Mouse (Mus musculus) intestine, postnatal 0 days (tissue): ENCODE measurements around the gene Stox2. TPM values are rescaled to one million over a fixed set of nuclear protein-coding genes. Genes with fewer than 3 reads are reported as not detected.

Experiments used
- ATAC-seq: fragments of 200-750 bp; cut with Nextera tagmentation; 2 replicates; pipeline ENCODE4 v1.8.0; 2017; ENCODE audit warnings: mild to moderate bottlenecking, moderate TSS enrichment, moderate library complexity
- H3K27ac ChIP-seq: fragments of 300-500 bp; sonication (generic); 2 replicates; pipeline ENCODE4 v1.5.1; 2014; ENCODE audit warnings: mild to moderate bottlenecking, low read depth, low read length, moderate library complexity
- H3K27me3 ChIP-seq: fragments of 300-500 bp; sonication (generic); replicated peaks from 2 replicates; pipeline ENCODE4 v1.6.1; 2014; ENCODE audit warnings: low read length, mixed read lengths; ENCODE audit not compliant: control insufficient read depth, insufficient read depth
- H3K36me3 ChIP-seq: fragments of 300-500 bp; sonication (generic); 2 replicates; pipeline ENCODE4 v1.6.1; 2014; ENCODE audit warnings: mild to moderate bottlenecking, moderate library complexity; ENCODE audit not compliant: control insufficient read depth, insufficient read depth
- H3K4me1 ChIP-seq: fragments of 300-500 bp; sonication (generic); replicated peaks from 2 replicates; pipeline ENCODE4 v1.6.1; 2014; ENCODE audit warnings: antibody characterized with exemption, low read length, mixed read lengths; ENCODE audit not compliant: control insufficient read depth, insufficient read depth
- H3K4me2 ChIP-seq: fragments of 300-500 bp; sonication (generic); replicated peaks from 2 replicates; pipeline ENCODE4 v1.6.1; 2014; ENCODE audit warnings: low read depth, mild to moderate bottlenecking, moderate library complexity
- H3K4me3 ChIP-seq: fragments of 300-500 bp; sonication (generic); 2 replicates; pipeline ENCODE4 v1.5.1; 2014; ENCODE audit warnings: low read depth, low read length
- H3K9ac ChIP-seq: fragments of 300-500 bp; sonication (generic); 2 replicates; pipeline ENCODE4 v1.6.1; 2014; ENCODE audit warnings: mild to moderate bottlenecking, low read depth, low read length
- H3K9me3 ChIP-seq: fragments of 300-500 bp; sonication (generic); 2 replicates; pipeline ENCODE4 v1.6.1; 2016; ENCODE audit warnings: mixed run types; ENCODE audit not compliant: control insufficient read depth
- CTCF ChIP-seq: sonication (generic); IDR thresholded peaks from 2 replicates; pipeline ENCODE4 v1.5.1; 2016; ENCODE audit warnings: low read depth, mild to moderate bottlenecking, control low read depth, antibody characterized with exemption, moderate library complexity
- WGBS: fragments of 180-500 bp; shearing (Covaris S2); extraction: QIAGEN DNeasy Blood & Tissue Kit; methylation state at CpG from one replicate; pipeline ENCODE4 v1.1.7; 2014; 5-methylcytosine and 5-hydroxymethylcytosine counted together
- polyA plus RNA-seq: library from polyadenylated mRNA; unstranded; fragments of >200 nt; fragmentation: Nextera tagmentation; extraction: Ambion mirVana; gene quantifications from 2 replicates; pipeline ENCODE4 v1.2.1, GENCODE M21; 2015

Stox2 gene
- polyA plus RNA-seq, 1 experiment from 2014 or later, result 3.2 TPM

GRCm38 (mm10) chr8:47245116-47245515 is 201.0 kb downstream of the Stox2 start:
- Histone ChIP-seq H3K27me3 (no peaks in the 10 kb centered on the region), H3K27ac (no peak overlapping the region), H3K4me1 (0 out of 2 replicates have a peak, but pooled peaks cover 11% of the 10 kb centered on the region), H3K9ac (no peak overlapping the region), H3K4me3 (no peak overlapping the region), H3K4me2 (no peak overlapping the region), H3K9me3 (no peaks in the 10 kb centered on the region), H3K36me3 (no peaks in the 10 kb centered on the region)
- no peak for TF ChIP-seq CTCF
- no peak for ATAC-seq
- 65% methylated on average over 4 of the region's 4 CpGs for WGBS

GRCm38 (mm10) chr8:47244202-47244601 is 202.0 kb downstream of the Stox2 start:
- no peak for ATAC-seq
- no peak overlapping the region for H3K4me2 ChIP-seq
- 0 out of 2 replicates have a peak, but pooled peaks cover 11% of the 10 kb centered on the region for H3K4me1 ChIP-seq
- no peak for TF ChIP-seq CTCF
- no peaks in the 10 kb centered on the region for H3K9me3 ChIP-seq
- 76% methylated on average over 15 of the region's 15 CpGs for WGBS
- H3K27me3 ChIP-seq, result no peaks in the 10 kb centered on the region
- H3K36me3 ChIP-seq, result no peaks in the 10 kb centered on the region
- no peak overlapping the region for H3K4me3 ChIP-seq
- H3K9ac ChIP-seq, result no peak overlapping the region
- H3K27ac ChIP-seq, result no peak overlapping the region

- WGBS, result 47% methylated on average over 12 of the region's 12 CpGs
- TF ChIP-seq CTCF, result no peak
- Histone ChIP-seq H3K27me3 (no peaks in the 10 kb centered on the region), H3K9me3 (no peaks in the 10 kb centered on the region), H3K9ac (no peak overlapping the region), H3K4me1 (0 out of 2 replicates have a peak, but pooled peaks cover 11% of the 10 kb centered on the region), H3K27ac (no peak overlapping the region), H3K4me2 (peak overlapping the region; percentile 63; the same call in 1 of the 2 replicates), H3K36me3 (no peaks in the 10 kb centered on the region), H3K4me3 (no peak overlapping the region)
- no peak for ATAC-seq
These were observed 202.5 kb downstream of the Stox2 start for GRCm38 (mm10) chr8:47243631-47244030.

GRCm38 (mm10) chr8:47243016-47243630 is 203.0 kb downstream of the Stox2 start:
- Histone ChIP-seq H3K27ac (no peak overlapping the region), H3K9me3 (no peaks in the 10 kb centered on the region), H3K9ac (no peak overlapping the region), H3K36me3 (no peaks in the 10 kb centered on the region), H3K4me3 (peak overlapping the region; percentile 29; the same call in 1 of the 2 replicates), H3K4me1 (0 out of 2 replicates have a peak, but pooled peaks cover 11% of the 10 kb centered on the region), H3K27me3 (no peaks in the 10 kb centered on the region), H3K4me2 (peak overlapping the region; percentile 63)
- no peak for TF ChIP-seq CTCF
- WGBS, result 33% methylated on average over 8 of the region's 8 CpGs
- ATAC-seq, result peak; percentile 53; the same call in 1 of the 2 replicates

- peak; percentile 70; the same call in 1 of the 2 replicates for ATAC-seq
- H3K27me3 ChIP-seq, result no peaks in the 10 kb centered on the region
- 12% methylated on average over 17 of the region's 17 CpGs for WGBS
- 0 out of 2 replicates have a peak, but pooled peaks cover 11% of the 10 kb centered on the region for H3K4me1 ChIP-seq
- TF ChIP-seq CTCF, result no peak
- no peaks in the 10 kb centered on the region for H3K9me3 ChIP-seq
- peak overlapping the region; percentile 63 for H3K4me2 ChIP-seq
- no peaks in the 10 kb centered on the region for H3K36me3 ChIP-seq
- H3K9ac ChIP-seq, result no peak overlapping the region
- H3K27ac ChIP-seq, result no peak overlapping the region
- H3K4me3 ChIP-seq, result peak overlapping the region; percentile 29
These were observed 203.8 kb downstream of the Stox2 start for GRCm38 (mm10) chr8:47242207-47243004.

- no peak for ATAC-seq
- no peak overlapping the region for H3K4me3 ChIP-seq
- 75% methylated on average over 13 of the region's 13 CpGs for WGBS
- no peaks in the 10 kb centered on the region for H3K9me3 ChIP-seq
- peak overlapping the region; percentile 63; the same call in 1 of the 2 replicates for H3K4me2 ChIP-seq
- H3K27ac ChIP-seq, result no peak overlapping the region
- no peaks in the 10 kb centered on the region for H3K27me3 ChIP-seq
- no peak overlapping the region for H3K9ac ChIP-seq
- TF ChIP-seq CTCF, result no peak
- no peaks in the 10 kb centered on the region for H3K36me3 ChIP-seq
- H3K4me1 ChIP-seq, result 0 out of 2 replicates have a peak, but pooled peaks cover 11% of the 10 kb centered on the region
These were observed 204.6 kb downstream of the Stox2 start for GRCm38 (mm10) chr8:47241421-47242078.
